Mouse (Mus musculus): Measurements from ENCODE around the gene Lmod2. TPM values are rescaled to one million over a fixed set of nuclear protein-coding genes. Genes with fewer than 3 reads are reported as not detected.

The Lmod2 gene
- polyA plus RNA-seq, 1 experiment from 2014 or later = not detected

- DNase-seq (ENCODE audit: low read depth, low spot score) = no peak
- ChIA-PET CTCF (interaction anchor here (0.6 to 2.0 kb wide), 4 partner anchors 14 to 72 kb away, joined by 3 to 5 read pairs (median 4); no protein-coding TSS in a partner anchor), POLR2A (interaction anchor here (0.6 to 0.7 kb wide), 2 partner anchors 40 to 125 kb away, joined by 3 to 4 read pairs; no protein-coding TSS in a partner anchor)
- H3K27me3 ChIP-seq = no peaks in the 10 kb centered on the region
- no peak for TF ChIP-seq CTCF (IDR thresholded peaks at IDR 0.05)
- in situ Hi-C loops (cut with MboI; ENCODE audit: low pct_unique_long_range_greater_than_20kb) = no loop called here
- no peak for ATAC-seq
Observed at GRCm38 (mm10) chr6:24601668-24602067, 4.1 kb downstream of the Lmod2 start.

GRCm38 (mm10) chr6:24602351-24602750, 4.8 kb downstream of the Lmod2 start:
- TF ChIP-seq CTCF (IDR thresholded peaks at IDR 0.05) = no peak
- ChIA-PET POLR2A (interaction anchor here (0.6 kb wide), 1 partner anchor 40 kb away, joined by 4 read pairs; no protein-coding TSS in a partner anchor), CTCF (interaction anchor here (0.6 to 2.0 kb wide), 4 partner anchors 13 to 72 kb away, joined by 3 to 5 read pairs (median 4); no protein-coding TSS in a partner anchor)
- in situ Hi-C loops (cut with MboI; ENCODE audit: low pct_unique_long_range_greater_than_20kb) = no loop called here
- no peak for DNase-seq (ENCODE audit: low read depth, low spot score)
- no peaks in the 10 kb centered on the region for H3K27me3 ChIP-seq
- peak; percentile 44 for ATAC-seq

- H3K27me3 ChIP-seq = no peaks in the 10 kb centered on the region
- TF ChIP-seq CTCF (IDR thresholded peaks at IDR 0.05) = no peak
- no peak for ATAC-seq
- in situ Hi-C loops (cut with MboI; ENCODE audit: low pct_unique_long_range_greater_than_20kb) = no loop called here
- POLR2A ChIA-PET = no interaction called here
- CTCF ChIA-PET = interaction anchor here (1.5 to 2.0 kb wide), 2 partner anchors 21 to 73 kb away, joined by 5 read pairs; no protein-coding TSS in a partner anchor
- DNase-seq (ENCODE audit: low read depth, low spot score) = no peak
Observed at GRCm38 (mm10) chr6:24602993-24603392, 5.4 kb downstream of the Lmod2 start.

- ATAC-seq = no peak
- ChIA-PET CTCF (no interaction called here), POLR2A (no interaction called here)
- TF ChIP-seq CTCF (IDR thresholded peaks at IDR 0.05) = no peak
- in situ Hi-C loops (cut with MboI; ENCODE audit: low pct_unique_long_range_greater_than_20kb) = no loop called here
- no peak for DNase-seq (ENCODE audit: low read depth, low spot score)
- no peaks in the 10 kb centered on the region for H3K27me3 ChIP-seq
Observed at GRCm38 (mm10) chr6:24604289-24604688, 6.7 kb downstream of the Lmod2 start.

- H3K27me3 ChIP-seq = no peaks in the 10 kb centered on the region
- in situ Hi-C loops (cut with MboI; ENCODE audit: low pct_unique_long_range_greater_than_20kb) = no loop called here
- ATAC-seq (no peak), DNase-seq (ENCODE audit: low read depth, low spot score) (no peak)
- POLR2A ChIA-PET = no interaction called here
- no peak for TF ChIP-seq CTCF (IDR thresholded peaks at IDR 0.05)
- CTCF ChIA-PET = no interaction called here
Observed at GRCm38 (mm10) chr6:24605631-24606030, 8.1 kb downstream of the Lmod2 start.

GRCm38 (mm10) chr6:24606512-24606911, 8.9 kb downstream of the Lmod2 start:
- DNase-seq (ENCODE audit: low read depth, low spot score) (no peak), ATAC-seq (no peak)
- POLR2A ChIA-PET = interaction anchor here (0.8 kb wide), 1 partner anchor 10 kb away, joined by 3 read pairs; no protein-coding TSS in a partner anchor
- no peak for TF ChIP-seq CTCF (IDR thresholded peaks at IDR 0.05)
- H3K27me3 ChIP-seq = no peaks in the 10 kb centered on the region
- CTCF ChIA-PET = no interaction called here
- in situ Hi-C loops (cut with MboI; ENCODE audit: low pct_unique_long_range_greater_than_20kb) = no loop called here

- no peak for ATAC-seq
- POLR2A ChIA-PET = interaction anchor here (0.8 kb wide), 1 partner anchor 11 kb away, joined by 3 read pairs; no protein-coding TSS in a partner anchor
- in situ Hi-C loops (cut with MboI; ENCODE audit: low pct_unique_long_range_greater_than_20kb) = no loop called here
Observed at GRCm38 (mm10) chr6:24607531-24607930, 10.0 kb downstream of the Lmod2 start.

GRCm38 (mm10) chr6:24608129-24608528, 10.6 kb downstream of the Lmod2 start:
- CTCF ChIA-PET = interaction anchor here (1.1 kb wide), 1 partner anchor 40 kb away, joined by 3 read pairs; no protein-coding TSS in a partner anchor
- ATAC-seq (peak; percentile 90), DNase-seq (ENCODE audit: low read depth, low spot score) (no peak)
- no peaks in the 10 kb centered on the region for H3K27me3 ChIP-seq
- TF ChIP-seq CTCF (IDR thresholded peaks at IDR 0.05) = no peak
- in situ Hi-C loops (cut with MboI; ENCODE audit: low pct_unique_long_range_greater_than_20kb) = no loop called here
- POLR2A ChIA-PET = no interaction called here

More at GRCm38 (mm10) chr6:24607531-24607930, 10.0 kb downstream of the Lmod2 start:
- no peak for DNase-seq (ENCODE audit: low read depth, low spot score)
- no peaks in the 10 kb centered on the region for H3K27me3 ChIP-seq
- CTCF ChIA-PET = interaction anchor here (1.1 kb wide), 1 partner anchor 39 kb away, joined by 3 read pairs; no protein-coding TSS in a partner anchor
- no peak for TF ChIP-seq CTCF (IDR thresholded peaks at IDR 0.05)

GRCm38 (mm10) chr6:24608682-24609081, 11.1 kb downstream of the Lmod2 start:
- no peaks in the 10 kb centered on the region for H3K27me3 ChIP-seq
- TF ChIP-seq CTCF (IDR thresholded peaks at IDR 0.05) = no peak
- ATAC-seq (no peak), DNase-seq (ENCODE audit: low read depth, low spot score) (no peak)
- POLR2A ChIA-PET = no interaction called here
- in situ Hi-C loops (cut with MboI; ENCODE audit: low pct_unique_long_range_greater_than_20kb) = no loop called here
- CTCF ChIA-PET = interaction anchor here (1.1 kb wide), 2 partner anchors 40 to 48 kb away, joined by 3 read pairs; no protein-coding TSS in a partner anchor

GRCm38 (mm10) chr6:24609531-24609930, 12.0 kb downstream of the Lmod2 start:
- CTCF ChIA-PET = interaction anchor here (1.1 kb wide), 1 partner anchor 47 kb away, joined by 3 read pairs; no protein-coding TSS in a partner anchor
- TF ChIP-seq CTCF (IDR thresholded peaks at IDR 0.05) = no peak

GRCm38 (mm10) chr6:24610358-24610757, 12.8 kb downstream of the Lmod2 start:
- no peaks in the 10 kb centered on the region for H3K27me3 ChIP-seq
- CTCF ChIA-PET = interaction anchor here (1.5 kb wide), 1 partner anchor 80 kb away, joined by 3 read pairs; no protein-coding TSS in a partner anchor
- no peak for DNase-seq (ENCODE audit: low read depth, low spot score)
- no peak for ATAC-seq
- in situ Hi-C loops (cut with MboI; ENCODE audit: low pct_unique_long_range_greater_than_20kb) = no loop called here
- POLR2A ChIA-PET = interaction anchor here (0.5 to 0.7 kb wide), 2 partner anchors 16 to 53 kb away, joined by 3 to 4 read pairs; no protein-coding TSS in a partner anchor
- TF ChIP-seq CTCF (IDR thresholded peaks at IDR 0.05) = no peak

More at GRCm38 (mm10) chr6:24609531-24609930, 12.0 kb downstream of the Lmod2 start:
- DNase-seq (ENCODE audit: low read depth, low spot score) (no peak), ATAC-seq (peak; percentile 45)
- POLR2A ChIA-PET = no interaction called here
- in situ Hi-C loops (cut with MboI; ENCODE audit: low pct_unique_long_range_greater_than_20kb) = no loop called here
- H3K27me3 ChIP-seq = no peaks in the 10 kb centered on the region

All from Patski (cell line).